ENCODE assay signal across 23 mouse cellular contexts in the genomic region with DNA sequence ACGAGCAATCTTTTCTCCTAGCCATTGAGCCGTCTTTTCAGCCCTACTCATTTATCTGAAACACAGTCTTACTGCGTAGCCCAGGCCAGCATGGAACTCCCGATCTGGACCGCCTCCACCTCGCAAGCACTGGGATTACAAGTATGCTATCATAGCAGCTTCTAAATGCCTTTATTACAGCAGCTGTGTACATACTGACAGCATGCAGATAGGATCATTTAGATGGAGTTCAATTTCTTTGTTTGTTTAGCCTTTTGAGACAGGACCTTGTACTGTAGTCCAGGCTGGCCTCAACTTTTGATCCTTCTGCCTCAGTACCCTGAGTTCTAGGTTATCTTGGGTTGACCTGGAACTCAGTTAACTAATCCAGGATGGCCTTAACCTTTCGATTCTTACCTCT.
DNase-seq lines count a peak whose midpoint lies in the region; ATAC-seq lines count a peak whose summit lies in the region.
"Had no signal": no experiment of that assay in that cellular context is flagged by ENCODE, and none has a peak within 500 bp of the region (broad histone marks: within the 10 kb centered on the region; RNA-seq: fewer than 3 reads in every experiment).

No protein-coding gene starts in this region.

- H3K4me1 ChIP-seq in intestine, embryonic 14.5 days (replicated peaks; ENCODE audit: control insufficient read depth, insufficient read depth, low read length): no peaks in the 10 kb centered on the region
- H3K4me1 ChIP-seq in intestine, embryonic 16.5 days (ENCODE audit: control insufficient read depth, insufficient read depth, low read length): no peaks in the 10 kb centered on the region
- H3K4me1 ChIP-seq in midbrain, embryonic 11.5 days (ENCODE audit: control insufficient read depth, insufficient read depth, low read length): no peaks in the 10 kb centered on the region
- H3K4me1 ChIP-seq: embryonic facial prominence, embryonic 10.5 days; embryonic facial prominence, embryonic 12.5 days had no signal

- DNase-seq in intestine, embryonic 14.5 days (ENCODE audit: low spot score): no peak
- peak; percentile 24 for DNase-seq in large intestine, adult 2 months (ENCODE audit: low read depth, low spot score)
- no peak for DNase-seq in midbrain, embryonic 11.5 days (ENCODE audit: low spot score, missing footprints)
- DNase-seq in spleen, postnatal 36 days (ENCODE audit: low spot score in 2 of 2): no peak
- DNase-seq in heart, adult 18-20 months: no peak
- DNase-seq: adrenal gland, adult 8-10 months; adrenal gland, postnatal 36 days; B cell, adult 2 months; cerebellum, adult 11-12 months; cerebellum, adult 2 months; cerebellum, adult 9-10 months; cerebellum, postnatal 10 days; cerebellum, postnatal 25 days had no signal

- H3K4me2 ChIP-seq in intestine, embryonic 14.5 days (ENCODE audit: low read length): no peak overlapping the region
- no peak overlapping the region for H3K4me2 ChIP-seq in intestine, embryonic 16.5 days (ENCODE audit: low read depth, low read length)
- no peak overlapping the region for H3K4me2 ChIP-seq in midbrain, embryonic 11.5 days
- H3K4me2 ChIP-seq: embryonic facial prominence, embryonic 12.5 days; forebrain, embryonic 13.5 days; forebrain, embryonic 15.5 days had no signal

- no peaks in the 10 kb centered on the region for H3K9me3 ChIP-seq in intestine, embryonic 14.5 days (ENCODE audit: control insufficient read depth, low read length)
- H3K9me3 ChIP-seq in intestine, embryonic 16.5 days (ENCODE audit: control insufficient read depth, low read length): no peaks in the 10 kb centered on the region
- H3K9me3 ChIP-seq in midbrain, embryonic 11.5 days (ENCODE audit: control insufficient read depth, low read length): no peaks in the 10 kb centered on the region
- H3K9me3 ChIP-seq: embryonic facial prominence, embryonic 10.5 days; embryonic facial prominence, embryonic 12.5 days; forebrain, embryonic 13.5 days; forebrain, embryonic 15.5 days; G1E had no signal

- H3K9ac ChIP-seq in intestine, embryonic 14.5 days (ENCODE audit: low read length): no peak overlapping the region
- no peak overlapping the region for H3K9ac ChIP-seq in intestine, embryonic 16.5 days (ENCODE audit: low read depth, low read length)
- no peak overlapping the region for H3K9ac ChIP-seq in midbrain, embryonic 11.5 days (ENCODE audit: low read length)
- H3K9ac ChIP-seq: embryonic facial prominence, embryonic 12.5 days; forebrain, embryonic 13.5 days; forebrain, embryonic 15.5 days had no signal

- no peak overlapping the region for H3K4me3 ChIP-seq in intestine, embryonic 14.5 days (ENCODE audit: low read depth, low read length)
- no peak overlapping the region for H3K4me3 ChIP-seq in intestine, embryonic 16.5 days (ENCODE audit: low read length)
- no peak overlapping the region for H3K4me3 ChIP-seq in midbrain, embryonic 11.5 days (ENCODE audit: low read depth, low read length)
- H3K4me3 ChIP-seq: embryonic facial prominence, embryonic 10.5 days; embryonic facial prominence, embryonic 12.5 days; forebrain, embryonic 13.5 days; forebrain, embryonic 15.5 days had no signal

- no peak overlapping the region for H3K27ac ChIP-seq in intestine, embryonic 14.5 days (ENCODE audit: low read depth)
- no peak overlapping the region for H3K27ac ChIP-seq in intestine, embryonic 16.5 days (ENCODE audit: low read length)
- no peak overlapping the region for H3K27ac ChIP-seq in midbrain, embryonic 11.5 days (ENCODE audit: low read depth, low read length)
- H3K27ac ChIP-seq: embryonic facial prominence, embryonic 10.5 days; embryonic facial prominence, embryonic 12.5 days; forebrain, embryonic 13.5 days; forebrain, embryonic 15.5 days had no signal

- 67% methylated on average over 7 of the region's 7 CpGs for WGBS in intestine, embryonic 14.5 days
- 66% methylated on average over 7 of the region's 7 CpGs for WGBS in intestine, embryonic 16.5 days
- WGBS in large intestine, adult 2 months: 43% methylated on average over 7 of the region's 7 CpGs
- 89% methylated on average over 7 of the region's 7 CpGs for WGBS in midbrain, embryonic 11.5 days

- ATAC-seq in intestine, embryonic 14.5 days (replicated peaks; ENCODE audit: low FRiP score, low TSS enrichment, low read depth): peak; percentile 58; the same call in 1 of the 2 replicates
- peak; percentile 64 for ATAC-seq in intestine, embryonic 16.5 days
- ATAC-seq in midbrain, embryonic 11.5 days (ENCODE audit: low FRiP score): no peak
- ATAC-seq: activated CD4-positive, CD25-positive, alpha-beta regulatory T cell, adult 4 months; CD4-positive, CD25-positive, alpha-beta regulatory T cell, adult 4 months; forebrain, embryonic 13.5 days; forebrain, embryonic 15.5 days; Patski had no signal

- H3K27me3 ChIP-seq in intestine, embryonic 14.5 days (replicated peaks; ENCODE audit: control insufficient read depth, insufficient read depth, low read length): no peaks in the 10 kb centered on the region
- H3K27me3 ChIP-seq in intestine, embryonic 16.5 days (replicated peaks; ENCODE audit: control insufficient read depth, insufficient read depth, low read length): no peaks in the 10 kb centered on the region
- no peaks in the 10 kb centered on the region for H3K27me3 ChIP-seq in midbrain, embryonic 11.5 days (ENCODE audit: control insufficient read depth, insufficient read depth, low read length)
- H3K27me3 ChIP-seq: CH12.LX; embryonic facial prominence, embryonic 12.5 days; forebrain, embryonic 13.5 days; forebrain, embryonic 15.5 days; Patski had no signal

- H3K36me3 ChIP-seq in intestine, embryonic 14.5 days (ENCODE audit: control insufficient read depth, insufficient read depth, low read length): peaks cover 27% of the 10 kb centered on the region
- H3K36me3 ChIP-seq in intestine, embryonic 16.5 days (ENCODE audit: control insufficient read depth, insufficient read depth, low read length): no peaks in the 10 kb centered on the region; the same call in 1 of the 2 replicates
- no peaks in the 10 kb centered on the region; the same call in 1 of the 2 replicates for H3K36me3 ChIP-seq in midbrain, embryonic 11.5 days (ENCODE audit: control insufficient read depth, insufficient read depth, low read length)
- H3K36me3 ChIP-seq: forebrain, embryonic 15.5 days had no signal
